Mouse (Mus musculus) heart, adult 2 months (tissue): Measurements from ENCODE around the gene March4. TPM values are rescaled to one million over a fixed set of nuclear protein-coding genes. Genes with fewer than 3 reads are reported as not detected.

Source experiments
- DNase-seq, 2 experiments: peaks; one replicate each; pipeline ENCODE4 v3.0.0; 2021
- H3K27ac ChIP-seq: fragments of 200-600 bp; 2 replicates; pipeline ENCODE4 v1.8.1; 2022
- H3K27me3 ChIP-seq: fragments of 200-500 bp; 2 replicates; pipeline ENCODE4 v1.6.1; 2012; ENCODE audit warnings: mild to moderate bottlenecking, low read length, inconsistent platforms, mixed read lengths; ENCODE audit not compliant: control insufficient read depth, insufficient read depth
- H3K36me3 ChIP-seq: fragments of 200-500 bp; 2 replicates; pipeline ENCODE4 v1.6.1; 2012; ENCODE audit warnings: low read length, inconsistent platforms; ENCODE audit not compliant: control insufficient read depth, insufficient read depth
- H3K4me1 ChIP-seq: fragments of 200-500 bp; 2 replicates; pipeline ENCODE4 v1.6.1; 2011; ENCODE audit warnings: low read length; ENCODE audit not compliant: control insufficient read depth, insufficient read depth
- H3K4me3 ChIP-seq: fragments of 200-600 bp; 2 replicates; pipeline ENCODE4 v1.8.1; 2022
- H3K79me2 ChIP-seq: fragments of 200-500 bp; replicated peaks from 2 replicates; pipeline ENCODE4 v1.6.1; 2012; ENCODE audit warnings: mild to moderate bottlenecking, inconsistent platforms, low read length, moderate library complexity, mixed read lengths; ENCODE audit not compliant: control insufficient read depth, insufficient read depth
- H3K9ac ChIP-seq: fragments of 200-500 bp; 2 replicates; pipeline ENCODE4 v1.6.1; 2012; ENCODE audit warnings: low read depth, mild to moderate bottlenecking, control low read depth, inconsistent platforms, low read length, mixed read lengths
- CTCF ChIP-seq: fragments of 200-600 bp; IDR thresholded peaks from 2 replicates; pipeline ENCODE4 v1.8.1; 2022; ENCODE audit warnings: antibody characterized with exemption, mild to moderate bottlenecking, moderate library complexity
- EP300 ChIP-seq: fragments of 200-500 bp; IDR thresholded peaks from 2 replicates; pipeline ENCODE4 v1.6.1; 2011; ENCODE audit warnings: low read depth, low read length, control low read depth; ENCODE audit not compliant: insufficient read depth
- POLR2A ChIP-seq: fragments of 200-500 bp; IDR thresholded peaks from 2 replicates; pipeline ENCODE4 v1.6.1; 2011; ENCODE audit warnings: mild to moderate bottlenecking, low read depth, low read length, control low read depth; ENCODE audit not compliant: insufficient read depth
- WGBS: fragments of 180-500 bp; shearing (Covaris S2); methylation state at CpG from one replicate; pipeline ENCODE4 v1.1.7; 2018; 5-methylcytosine and 5-hydroxymethylcytosine counted together
- intact Hi-C: fragments of 180-260 bp; cut with DNase I; formaldehyde crosslinking; loops from one replicate; pipeline ENCODE4 v1.15.1; 2025
- polyA plus RNA-seq: library from polyadenylated mRNA; depleted of rRNA; stranded (reverse); fragments of >200 nt; gene quantifications from 2 replicates; pipeline ENCODE4 v1.2.3, GENCODE M21; 2012
- total RNA-seq, 2 experiments: library from RNA; stranded (reverse); gene quantifications; 2 replicates each; pipeline ENCODE4 v1.2.3; 2021

March4 gene
- total and polyA plus RNA-seq, 3 experiments, result 0.12 TPM; not detected in 2

GRCm38 (mm10) chr1:72418744-72419655, 117.7 kb downstream of the March4 start:
- 69% methylated on average over 8 of the region's 8 CpGs for WGBS
- TF ChIP-seq POLR2A (no peak), EP300 (no peak), CTCF (no peak)
- Histone ChIP-seq H3K27me3 (no peaks in the 10 kb centered on the region), H3K4me3 (no peak overlapping the region), H3K9ac (no peak overlapping the region), H3K36me3 (no peaks in the 10 kb centered on the region), H3K79me2 (no peaks in the 10 kb centered on the region), H3K27ac (no peak overlapping the region), H3K4me1 (no peaks in the 10 kb centered on the region)
- no peak for DNase-seq
- intact Hi-C loops, result no loop called here

GRCm38 (mm10) chr1:72414561-72415253, 122.0 kb downstream of the March4 start:
- no peak for DNase-seq
- Histone ChIP-seq H3K36me3 (no peaks in the 10 kb centered on the region), H3K4me1 (no peaks in the 10 kb centered on the region), H3K4me3 (no peak overlapping the region), H3K9ac (no peak overlapping the region), H3K79me2 (no peaks in the 10 kb centered on the region), H3K27ac (no peak overlapping the region), H3K27me3 (no peaks in the 10 kb centered on the region)
- intact Hi-C loops, result no loop called here
- WGBS, result 59% methylated on average over 8 of the region's 8 CpGs
- no peak for TF ChIP-seq CTCF
- TF ChIP-seq POLR2A, result no peak
- TF ChIP-seq EP300, result no peak

GRCm38 (mm10) chr1:72414133-72414532, 122.6 kb downstream of the March4 start:
- Histone ChIP-seq H3K4me3 (no peak overlapping the region), H3K36me3 (no peaks in the 10 kb centered on the region), H3K27ac (no peak overlapping the region), H3K9ac (no peak overlapping the region), H3K4me1 (no peaks in the 10 kb centered on the region), H3K27me3 (no peaks in the 10 kb centered on the region), H3K79me2 (no peaks in the 10 kb centered on the region)
- no peak for DNase-seq
- no peak for TF ChIP-seq EP300
- TF ChIP-seq CTCF, result no peak
- TF ChIP-seq POLR2A, result no peak
- intact Hi-C loops, result no loop called here
- WGBS, result 83% methylated on average over 8 of the region's 8 CpGs

DNA sequence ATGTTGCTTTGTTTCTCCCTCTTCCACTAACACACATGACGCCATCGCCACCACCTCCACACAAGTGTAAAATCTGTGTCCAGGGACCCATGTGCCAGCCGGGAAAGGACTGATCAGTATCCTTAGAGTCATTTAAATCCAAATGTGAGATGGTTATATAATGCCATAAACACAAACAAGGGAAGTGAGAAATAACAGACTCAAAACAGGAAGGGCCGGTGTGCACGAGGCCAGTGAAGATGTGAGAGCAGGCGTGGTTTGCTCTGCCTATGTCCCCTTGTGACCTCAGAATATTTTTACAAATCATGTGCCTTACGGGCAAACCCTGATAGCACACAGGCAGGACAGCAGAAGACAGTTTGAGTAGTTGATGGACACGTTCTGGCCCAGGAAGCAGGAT, 123.5 kb downstream of the March4 start:
- WGBS, result 76% methylated on average over 8 of the region's 8 CpGs
- H3K4me1 ChIP-seq, result no peaks in the 10 kb centered on the region

DNA sequence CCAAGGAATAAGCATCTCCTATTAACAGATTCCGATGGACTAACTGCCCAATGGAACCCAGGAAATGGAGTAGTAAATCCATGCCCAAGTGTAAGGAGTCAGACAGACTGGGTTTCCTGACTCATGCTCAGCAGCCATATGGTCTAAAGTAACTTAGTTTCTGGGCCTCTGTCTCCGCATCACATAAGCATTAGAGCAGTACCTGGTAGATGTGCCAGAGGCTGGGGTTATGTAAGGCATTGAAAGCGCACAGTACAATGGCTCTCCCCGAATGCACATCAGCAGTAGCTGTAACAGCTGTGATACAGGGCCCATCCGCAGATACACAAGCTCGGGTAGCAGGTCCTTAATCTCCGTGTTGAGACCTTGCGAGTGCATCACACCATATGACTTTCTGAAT, 125.6 kb downstream of the March4 start:
- H3K79me2 ChIP-seq, result no peaks in the 10 kb centered on the region
- H3K4me1 ChIP-seq, result no peaks in the 10 kb centered on the region
- no peaks in the 10 kb centered on the region for H3K27me3 ChIP-seq
- intact Hi-C loops, result no loop called here
- H3K9ac ChIP-seq, result no peak overlapping the region
- TF ChIP-seq EP300 (no peak), CTCF (no peak), POLR2A (no peak)
- DNase-seq, result no peak
- H3K36me3 ChIP-seq, result no peaks in the 10 kb centered on the region
- H3K27ac ChIP-seq, result no peak overlapping the region
- no peak overlapping the region for H3K4me3 ChIP-seq
- WGBS, result 93% methylated on average over 8 of the region's 8 CpGs

More for the DNA sequence above, 123.5 kb downstream of the March4 start:
- DNase-seq, result no peak
- H3K27ac ChIP-seq, result no peak overlapping the region
- intact Hi-C loops, result no loop called here
- no peak for TF ChIP-seq CTCF
- TF ChIP-seq EP300, result no peak
- TF ChIP-seq POLR2A, result no peak
- no peak overlapping the region for H3K4me3 ChIP-seq
- no peaks in the 10 kb centered on the region for H3K27me3 ChIP-seq
- H3K36me3 ChIP-seq, result no peaks in the 10 kb centered on the region
- H3K9ac ChIP-seq, result no peak overlapping the region
- no peaks in the 10 kb centered on the region for H3K79me2 ChIP-seq

- 79% methylated on average over 5 of the region's 5 CpGs for WGBS
- H3K36me3 ChIP-seq, result no peaks in the 10 kb centered on the region
- H3K79me2 ChIP-seq, result no peaks in the 10 kb centered on the region
- H3K27ac ChIP-seq, result no peak overlapping the region
- H3K9ac ChIP-seq, result no peak overlapping the region
- H3K4me3 ChIP-seq, result no peak overlapping the region
- TF ChIP-seq CTCF (no peak), EP300 (no peak), POLR2A (no peak)
- no peaks in the 10 kb centered on the region for H3K27me3 ChIP-seq
- H3K4me1 ChIP-seq, result no peaks in the 10 kb centered on the region
- intact Hi-C loops, result no loop called here
- DNase-seq, result no peak
Measured at GRCm38 (mm10) chr1:72409936-72410335, 126.8 kb downstream of the March4 start.
